Mouse (Mus musculus) MN1 (cell line): ENCODE data around the gene Actc1.

ENCODE experiments used
- DNase-seq: peaks from one replicate; pipeline ENCODE4 v3.0.0-alpha.2; 2016; ENCODE audit warnings: low spot score

Actc1 gene

GRCm38 (mm10) chr2:114052696-114053598, at the start of gene Actc1:
Gene Actc1, minus strand, starts transcription at chr2:114053548.
- DNase-seq: no peak

- DNase-seq: no peak
These were observed 49.1 kb upstream of the Actc1 start for GRCm38 (mm10) chr2:114102471-114102870.

- DNase-seq: no peak
These were observed 47.5 kb upstream of the Actc1 start for GRCm38 (mm10) chr2:114100834-114101233.

GRCm38 (mm10) chr2:114099816-114100215, 46.5 kb upstream of the Actc1 start:
- no peak for DNase-seq

- no peak for DNase-seq
These were observed 45.8 kb upstream of the Actc1 start for GRCm38 (mm10) chr2:114099109-114099508.

- no peak for DNase-seq
These were observed 44.3 kb upstream of the Actc1 start for GRCm38 (mm10) chr2:114097627-114098026.

- DNase-seq: no peak
These were observed 43.2 kb upstream of the Actc1 start for GRCm38 (mm10) chr2:114096570-114096969.

- no peak for DNase-seq
These were observed 42.0 kb upstream of the Actc1 start for GRCm38 (mm10) chr2:114095348-114095747.

GRCm38 (mm10) chr2:114094696-114095095, 41.3 kb upstream of the Actc1 start:
- DNase-seq: no peak

- no peak for DNase-seq
These were observed 40.2 kb upstream of the Actc1 start for GRCm38 (mm10) chr2:114093577-114093976.

- peak; percentile 64 for DNase-seq
These were observed 36.5 kb upstream of the Actc1 start for GRCm38 (mm10) chr2:114089862-114090261.

- DNase-seq: peak; percentile 58
These were observed 33.9 kb upstream of the Actc1 start for GRCm38 (mm10) chr2:114087271-114087670.

GRCm38 (mm10) chr2:114071876-114072275, 18.5 kb upstream of the Actc1 start:
- DNase-seq: no peak

GRCm38 (mm10) chr2:114066226-114066625, 12.9 kb upstream of the Actc1 start:
- DNase-seq: no peak

GRCm38 (mm10) chr2:114064004-114064403, 10.7 kb upstream of the Actc1 start:
- no peak for DNase-seq

GRCm38 (mm10) chr2:114060071-114060591, 6.8 kb upstream of the Actc1 start:
- DNase-seq: no peak

GRCm38 (mm10) chr2:114059608-114060007, 6.3 kb upstream of the Actc1 start:
- no peak for DNase-seq

- no peak for DNase-seq
These were observed 5.0 kb upstream of the Actc1 start for GRCm38 (mm10) chr2:114058226-114058796.

- peak; percentile 85 for DNase-seq
These were observed 4.0 kb upstream of the Actc1 start for GRCm38 (mm10) chr2:114057303-114057853.

- DNase-seq: no peak
These were observed 781 bp upstream of the Actc1 start for GRCm38 (mm10) chr2:114054129-114054528.

- DNase-seq: no peak
These were observed 1.5 kb downstream of the Actc1 start for GRCm38 (mm10) chr2:114051871-114052241.

- DNase-seq: peak; percentile 32
These were observed 2.1 kb downstream of the Actc1 start for GRCm38 (mm10) chr2:114051111-114051870.
